Mouse (Mus musculus): ENCODE data around the gene Dpyd. TPM values are rescaled to one million over a fixed set of nuclear protein-coding genes. Genes with fewer than 3 reads are reported as not detected.

Dpyd gene
- polyA plus RNA-seq, 1 experiment from 2014 or later: 4.5 TPM

- DNase-seq (ENCODE audit: extremely low spot score, low spot score): no peak
- Histone ChIP-seq H3K36me3 (replicated peaks) (no peaks in the 10 kb centered on the region), H3K27ac (peak overlapping the region; percentile 60; the same call in 1 of the 2 replicates), H3K27me3 (ENCODE audit: poor library complexity, severe bottlenecking) (no peaks in the 10 kb centered on the region), H3K4me1 (peaks cover 24% of the 10 kb centered on the region), H3K4me3 (no peak overlapping the region), H3K9me3 (no peaks in the 10 kb centered on the region)
- WGBS: 29% methylated on average over 7 of the region's 7 CpGs
Observed at GRCm38 (mm10) chr3:119333335-119334305, 771.7 kb downstream of the Dpyd start.

GRCm38 (mm10) chr3:119361555-119362385 lies 799.8 kb downstream of the Dpyd start:
- H3K4me1 ChIP-seq: peaks cover 27% of the 10 kb centered on the region
- no peaks in the 10 kb centered on the region for H3K36me3 ChIP-seq (replicated peaks)
- H3K27me3 ChIP-seq (ENCODE audit: poor library complexity, severe bottlenecking): no peaks in the 10 kb centered on the region
- no peak overlapping the region for H3K4me3 ChIP-seq
- peak; percentile 53 for DNase-seq (ENCODE audit: extremely low spot score, low spot score)
- peak overlapping the region; percentile 76 for H3K27ac ChIP-seq
- H3K9me3 ChIP-seq: no peaks in the 10 kb centered on the region
- 47% methylated on average over 13 of the region's 13 CpGs for WGBS

GRCm38 (mm10) chr3:119362392-119362791 lies 800.5 kb downstream of the Dpyd start:
- H3K4me3 ChIP-seq: no peak overlapping the region
- H3K4me1 ChIP-seq: peaks cover 27% of the 10 kb centered on the region
- no peaks in the 10 kb centered on the region for H3K36me3 ChIP-seq (replicated peaks)
- H3K27ac ChIP-seq: peak overlapping the region; percentile 62
- H3K9me3 ChIP-seq: no peaks in the 10 kb centered on the region
- no peak for DNase-seq (ENCODE audit: extremely low spot score, low spot score)
- no peaks in the 10 kb centered on the region for H3K27me3 ChIP-seq (ENCODE audit: poor library complexity, severe bottlenecking)
- WGBS: 72% methylated on average over 3 of the region's 3 CpGs

- no peak for DNase-seq (ENCODE audit: extremely low spot score, low spot score)
- Histone ChIP-seq H3K36me3 (replicated peaks) (no peaks in the 10 kb centered on the region), H3K4me3 (no peak overlapping the region), H3K27ac (no peak overlapping the region), H3K4me1 (0 out of 2 replicates have a peak, but pooled peaks cover 3% of the 10 kb centered on the region), H3K27me3 (ENCODE audit: poor library complexity, severe bottlenecking) (no peaks in the 10 kb centered on the region), H3K9me3 (no peaks in the 10 kb centered on the region)
- WGBS: 90% methylated on average over 2 of the region's 2 CpGs
Observed at GRCm38 (mm10) chr3:119368931-119369330, 807.0 kb downstream of the Dpyd start.

GRCm38 (mm10) chr3:119381119-119381518 lies 819.2 kb downstream of the Dpyd start:
- H3K4me3 ChIP-seq: no peak overlapping the region
- 83% methylated on average over 1 of the region's 1 CpGs for WGBS
- H3K27me3 ChIP-seq (ENCODE audit: poor library complexity, severe bottlenecking): peaks cover 11% of the 10 kb centered on the region; the same call in 1 of the 2 replicates
- no peaks in the 10 kb centered on the region for H3K9me3 ChIP-seq
- H3K4me1 ChIP-seq: no peaks in the 10 kb centered on the region
- no peak for DNase-seq (ENCODE audit: extremely low spot score, low spot score)
- H3K36me3 ChIP-seq (replicated peaks): no peaks in the 10 kb centered on the region
- H3K27ac ChIP-seq: no peak overlapping the region

- DNase-seq (ENCODE audit: extremely low spot score, low spot score): no peak
- Histone ChIP-seq H3K9me3 (no peaks in the 10 kb centered on the region), H3K4me1 (peaks cover 3% of the 10 kb centered on the region), H3K4me3 (no peak overlapping the region), H3K36me3 (replicated peaks) (no peaks in the 10 kb centered on the region), H3K27me3 (ENCODE audit: poor library complexity, severe bottlenecking) (peaks cover 17% of the 10 kb centered on the region; the same call in 1 of the 2 replicates), H3K27ac (no peak overlapping the region)
- WGBS: 88% methylated on average over 1 of the region's 1 CpGs
Observed at GRCm38 (mm10) chr3:119382395-119382794, 820.5 kb downstream of the Dpyd start.

GRCm38 (mm10) chr3:119387332-119388105 lies 825.6 kb downstream of the Dpyd start:
- Histone ChIP-seq H3K4me3 (peak overlapping the region; percentile 32; the same call in 1 of the 2 replicates), H3K36me3 (replicated peaks) (no peaks in the 10 kb centered on the region), H3K9me3 (no peaks in the 10 kb centered on the region), H3K27me3 (ENCODE audit: poor library complexity, severe bottlenecking) (peaks cover 24% of the 10 kb centered on the region; the same call in 1 of the 2 replicates), H3K4me1 (peaks cover 23% of the 10 kb centered on the region), H3K27ac (peak overlapping the region; percentile 79)
- DNase-seq (ENCODE audit: extremely low spot score, low spot score): peak; percentile 48
- WGBS: 47% methylated on average over 26 of the region's 26 CpGs

- 71% methylated on average over 5 of the region's 5 CpGs for WGBS
- Histone ChIP-seq H3K4me1 (no peaks in the 10 kb centered on the region), H3K27me3 (ENCODE audit: poor library complexity, severe bottlenecking) (no peaks in the 10 kb centered on the region), H3K27ac (no peak overlapping the region), H3K36me3 (replicated peaks) (no peaks in the 10 kb centered on the region), H3K9me3 (no peaks in the 10 kb centered on the region), H3K4me3 (no peak overlapping the region)
- DNase-seq (ENCODE audit: extremely low spot score, low spot score): no peak
Observed at GRCm38 (mm10) chr3:119397205-119397604, 835.3 kb downstream of the Dpyd start.

GRCm38 (mm10) chr3:119402836-119403728 lies 841.2 kb downstream of the Dpyd start:
- H3K27me3 ChIP-seq (ENCODE audit: poor library complexity, severe bottlenecking): no peaks in the 10 kb centered on the region
- H3K9me3 ChIP-seq: no peaks in the 10 kb centered on the region
- no peak overlapping the region for H3K4me3 ChIP-seq
- no peaks in the 10 kb centered on the region for H3K36me3 ChIP-seq (replicated peaks)
- no peaks in the 10 kb centered on the region for H3K4me1 ChIP-seq
- no peak for DNase-seq (ENCODE audit: extremely low spot score, low spot score)
- 82% methylated on average over 7 of the region's 7 CpGs for WGBS
- H3K27ac ChIP-seq: no peak overlapping the region

- no peaks in the 10 kb centered on the region for H3K4me1 ChIP-seq
- WGBS: 88% methylated on average over 9 of the region's 9 CpGs
- H3K27me3 ChIP-seq (ENCODE audit: poor library complexity, severe bottlenecking): no peaks in the 10 kb centered on the region
- no peak overlapping the region for H3K27ac ChIP-seq
- no peak for DNase-seq (ENCODE audit: extremely low spot score, low spot score)
- H3K4me3 ChIP-seq: no peak overlapping the region
- no peaks in the 10 kb centered on the region for H3K36me3 ChIP-seq (replicated peaks)
- 0 out of 2 replicates have a peak, but pooled peaks cover 5% of the 10 kb centered on the region for H3K9me3 ChIP-seq
Observed at GRCm38 (mm10) chr3:119419087-119419709, 857.3 kb downstream of the Dpyd start.

GRCm38 (mm10) chr3:119419745-119420144 lies 857.8 kb downstream of the Dpyd start:
- no peak overlapping the region for H3K27ac ChIP-seq
- 0 out of 2 replicates have a peak, but pooled peaks cover 5% of the 10 kb centered on the region for H3K9me3 ChIP-seq
- no peaks in the 10 kb centered on the region for H3K27me3 ChIP-seq (ENCODE audit: poor library complexity, severe bottlenecking)
- 84% methylated on average over 2 of the region's 2 CpGs for WGBS
- H3K36me3 ChIP-seq (replicated peaks): no peaks in the 10 kb centered on the region
- no peak for DNase-seq (ENCODE audit: extremely low spot score, low spot score)
- no peaks in the 10 kb centered on the region for H3K4me1 ChIP-seq
- no peak overlapping the region for H3K4me3 ChIP-seq
